Mouse (Mus musculus) heart, adult 8-10 months (tissue): ENCODE measurements around the gene Slc2a12. TPM values are rescaled to one million over a fixed set of nuclear protein-coding genes. Genes with fewer than 3 reads are reported as not detected.

Experiments used
- DNase-seq: peaks from one replicate; pipeline ENCODE4 v3.0.0; 2022; ENCODE audit warnings: low spot score
- total RNA-seq, 4 experiments: library from RNA; stranded (reverse); gene quantifications; 2 replicates each; pipeline ENCODE4 v1.2.4; 2022

The Slc2a12 gene
- 10 to 100 TPM; 15.0 to 20.5 (median 20.0) TPM for total RNA-seq

- peak; percentile 52 for DNase-seq
These were observed at the start of gene Slc2a12 for GRCm38 (mm10) chr10:22644853-22645491. Slc2a12 (plus strand) TSS chr10:22645011.

DNA sequence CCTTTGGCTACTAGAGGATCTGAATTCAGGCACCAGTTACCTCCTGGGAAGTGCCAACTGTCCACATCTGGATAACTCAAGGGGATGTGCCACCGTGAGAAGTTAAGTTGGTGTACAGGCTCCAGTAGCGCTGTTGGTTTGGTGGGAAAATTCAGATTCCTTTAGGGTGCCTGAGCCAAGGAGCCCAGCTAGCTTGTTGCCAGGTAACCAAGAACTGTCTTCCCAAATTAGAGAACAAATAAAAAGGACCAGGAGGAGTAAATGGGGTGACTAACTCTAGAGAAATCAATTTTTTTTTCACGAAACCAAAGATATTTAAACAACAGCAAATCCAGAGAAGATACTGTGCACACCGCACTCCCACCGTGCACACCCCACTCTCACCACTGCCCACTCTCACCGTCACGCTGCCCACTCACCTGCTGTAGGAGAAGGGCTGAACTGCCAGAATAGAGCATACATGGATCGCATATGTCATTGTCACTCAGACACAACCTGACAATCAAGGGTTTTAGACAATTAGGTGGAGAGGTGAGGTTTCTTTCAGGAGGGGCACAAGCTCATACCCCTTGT is 45.8 kb upstream of the Slc2a12 start:
- no peak for DNase-seq

DNA sequence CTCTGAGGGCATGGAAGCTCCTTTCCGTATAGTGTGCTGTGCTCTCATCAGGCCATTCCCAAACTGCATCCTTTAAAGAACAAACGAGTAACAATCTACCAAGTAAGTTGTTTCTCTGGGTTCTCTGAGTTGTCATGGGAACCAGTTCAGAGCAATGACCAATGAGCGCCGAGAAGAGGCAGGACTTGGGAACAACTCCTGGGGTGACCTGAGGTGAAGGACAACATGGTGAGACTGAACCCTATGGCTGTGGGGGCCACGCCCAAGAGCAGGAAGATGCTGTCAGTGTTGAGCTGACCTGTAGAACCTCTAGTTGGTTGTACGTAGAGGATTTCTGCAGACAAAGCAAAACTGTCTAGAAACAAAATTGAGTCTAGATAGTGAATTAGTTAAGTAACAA is 43.8 kb upstream of the Slc2a12 start:
- no peak for DNase-seq

DNA sequence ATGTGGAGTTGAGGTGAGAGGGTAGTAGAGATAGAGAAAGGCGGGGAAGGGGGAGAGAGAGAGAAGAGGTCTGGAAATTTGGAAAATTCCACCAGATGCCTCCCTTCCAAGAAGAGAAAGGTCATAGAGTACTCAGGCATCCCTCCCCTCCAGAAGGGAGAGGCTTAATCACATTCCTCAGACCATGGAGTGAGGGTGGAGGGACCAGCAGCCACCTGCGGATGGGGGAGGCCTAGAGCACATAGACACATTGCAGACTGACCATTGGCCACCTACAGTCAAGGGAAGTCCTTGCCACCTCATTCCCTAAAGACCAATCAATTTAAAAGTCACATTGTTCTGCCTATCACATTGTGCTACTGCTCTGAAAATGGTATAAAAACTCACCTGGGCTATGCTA is 40.0 kb upstream of the Slc2a12 start:
- no peak for DNase-seq

DNA sequence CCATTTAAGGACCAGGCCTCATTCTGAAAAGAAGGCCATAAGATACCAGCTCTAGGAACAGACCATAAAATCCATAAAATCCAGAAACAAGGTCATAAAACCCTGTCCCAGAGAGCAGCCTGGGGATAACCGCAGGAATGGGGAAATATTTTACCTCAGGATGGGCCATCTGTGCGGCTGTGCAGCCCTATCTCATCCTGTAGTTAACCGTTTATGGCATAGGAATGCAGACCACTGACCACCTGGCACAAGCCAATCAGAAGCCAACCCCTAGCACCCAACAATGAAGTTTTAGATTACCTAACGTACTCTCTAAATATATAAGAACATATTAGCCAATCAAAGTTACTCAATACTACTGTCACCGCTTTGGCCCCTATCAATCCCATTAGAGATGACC is 36.5 kb upstream of the Slc2a12 start:
- DNase-seq: no peak

GRCm38 (mm10) chr10:22608799-22609357 is 35.9 kb upstream of the Slc2a12 start:
- DNase-seq: no peak

DNA sequence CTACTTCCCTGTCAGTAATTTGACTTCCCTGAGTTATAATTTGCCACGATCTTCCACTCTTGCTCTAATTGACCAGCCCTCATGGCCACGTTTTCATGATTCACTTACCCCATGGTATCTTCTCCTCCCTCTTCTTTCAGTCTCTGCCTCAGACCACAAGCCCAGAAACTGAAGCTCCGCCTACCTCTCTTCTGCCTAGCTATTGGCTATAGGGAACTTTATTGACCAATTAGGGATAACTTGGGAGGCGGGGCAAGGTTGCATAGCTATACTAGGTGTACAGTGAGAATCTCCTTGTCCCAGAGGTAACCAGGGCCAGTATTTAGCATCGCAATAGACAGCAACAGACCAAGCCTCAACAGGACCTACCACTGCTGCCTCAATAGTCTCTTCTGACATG is 31.5 kb upstream of the Slc2a12 start:
- DNase-seq: no peak

DNA sequence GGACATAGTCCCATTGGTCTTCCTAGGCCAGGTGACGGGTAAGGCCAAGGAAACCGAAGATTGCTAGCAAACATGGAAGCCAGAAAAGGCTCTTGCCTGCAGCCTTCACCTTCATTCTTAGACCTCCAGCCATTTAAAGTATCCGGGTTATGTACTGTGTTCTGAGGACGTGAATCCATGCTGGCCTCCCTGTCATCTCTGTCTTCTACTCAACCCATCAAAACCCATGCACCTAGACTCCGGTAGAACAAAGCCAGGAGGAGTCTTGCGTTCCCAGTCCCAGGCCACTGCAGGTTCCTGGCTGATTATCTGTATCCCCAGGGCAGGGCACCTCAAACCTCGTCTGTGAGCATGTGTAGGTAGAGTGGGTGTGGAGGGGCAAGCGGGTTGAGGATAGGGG is 30.3 kb upstream of the Slc2a12 start:
- DNase-seq: no peak

- DNase-seq: no peak
These were observed 29.5 kb upstream of the Slc2a12 start for GRCm38 (mm10) chr10:22615309-22615708.

DNA sequence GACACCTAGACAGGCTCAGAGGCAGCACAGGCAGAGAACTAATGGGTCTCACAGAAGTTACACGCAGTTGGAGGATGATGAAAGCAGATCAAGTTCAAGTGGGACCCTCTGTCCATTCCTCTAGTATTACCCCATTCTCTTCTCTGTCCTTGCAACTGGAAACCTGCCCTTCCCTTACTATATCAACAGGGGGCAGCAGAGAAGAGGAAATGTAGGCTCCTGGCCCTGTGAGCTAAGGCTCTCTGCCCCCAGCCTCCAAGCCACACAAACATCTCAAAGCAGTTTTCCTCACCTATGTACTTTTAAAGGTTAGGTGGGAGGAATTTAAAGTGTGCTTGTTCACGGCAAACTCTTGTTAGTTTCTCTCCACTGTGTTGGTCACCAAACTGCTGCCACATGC is 26.0 kb upstream of the Slc2a12 start:
- DNase-seq: peak; percentile 14

- DNase-seq: no peak
These were observed 16.0 kb upstream of the Slc2a12 start for GRCm38 (mm10) chr10:22628832-22629231.

DNA sequence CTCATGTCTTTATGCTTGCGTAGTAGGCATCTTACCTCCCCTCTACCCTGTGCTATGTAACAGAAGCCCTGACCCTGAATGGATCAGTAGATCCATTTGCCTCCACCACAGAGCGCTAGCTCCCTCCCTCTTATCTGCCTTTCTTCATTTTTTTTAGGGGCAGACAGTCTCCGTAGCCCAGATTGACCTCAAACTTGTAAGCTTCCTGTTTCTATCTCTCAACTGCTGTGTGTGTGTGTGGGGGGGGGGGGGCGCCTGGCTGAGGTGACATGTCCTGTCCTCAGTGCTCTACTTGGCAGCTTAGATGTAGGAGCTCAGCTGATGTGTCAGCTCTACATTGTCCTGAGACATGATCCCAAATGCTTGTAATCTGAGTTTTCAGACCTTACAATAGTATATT is 13.7 kb upstream of the Slc2a12 start:
- no peak for DNase-seq

DNA sequence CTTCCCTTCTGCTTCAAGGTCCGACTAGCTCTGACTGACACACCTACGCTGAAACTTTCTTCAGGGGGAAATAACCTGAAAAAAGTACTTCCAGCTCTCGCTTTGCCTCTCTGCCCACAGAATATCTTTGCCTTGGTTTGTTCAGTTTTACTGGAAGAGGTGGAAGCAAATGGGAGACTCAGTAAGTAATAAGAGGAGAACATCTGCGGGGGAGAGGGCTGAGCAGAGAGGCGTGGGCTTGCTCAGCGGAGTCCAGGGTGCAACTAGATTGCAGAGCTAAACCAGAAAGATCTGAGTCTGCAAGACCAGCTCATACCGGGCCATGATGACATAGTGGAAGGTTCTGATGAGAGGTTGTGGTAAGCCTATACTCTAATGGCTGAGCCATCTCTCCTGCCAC is 13.3 kb upstream of the Slc2a12 start:
- no peak for DNase-seq

- DNase-seq: no peak
These were observed 12.9 kb upstream of the Slc2a12 start for GRCm38 (mm10) chr10:22631956-22632355.

GRCm38 (mm10) chr10:22633406-22634306 is 11.2 kb upstream of the Slc2a12 start:
- no peak for DNase-seq

DNA sequence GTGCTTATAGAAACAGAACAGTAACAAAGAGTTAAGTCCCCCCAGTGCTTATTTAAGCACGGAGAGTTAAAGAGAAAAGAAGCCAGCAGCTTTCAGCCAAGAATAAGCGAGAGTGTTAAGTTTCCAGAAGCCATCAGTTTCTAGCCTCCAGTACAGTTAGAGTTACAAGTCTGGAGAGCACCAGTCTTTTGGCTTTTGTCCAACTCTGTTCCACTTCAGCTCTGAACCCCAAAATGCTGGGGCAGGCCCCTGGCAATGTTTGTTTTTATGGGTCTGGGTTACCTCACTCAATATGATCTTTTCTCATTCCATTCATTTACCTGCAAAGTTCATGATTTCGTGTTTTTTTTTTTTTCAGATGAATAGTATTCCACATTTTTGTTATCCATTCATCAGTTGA is 7.6 kb upstream of the Slc2a12 start:
- no peak for DNase-seq

DNA sequence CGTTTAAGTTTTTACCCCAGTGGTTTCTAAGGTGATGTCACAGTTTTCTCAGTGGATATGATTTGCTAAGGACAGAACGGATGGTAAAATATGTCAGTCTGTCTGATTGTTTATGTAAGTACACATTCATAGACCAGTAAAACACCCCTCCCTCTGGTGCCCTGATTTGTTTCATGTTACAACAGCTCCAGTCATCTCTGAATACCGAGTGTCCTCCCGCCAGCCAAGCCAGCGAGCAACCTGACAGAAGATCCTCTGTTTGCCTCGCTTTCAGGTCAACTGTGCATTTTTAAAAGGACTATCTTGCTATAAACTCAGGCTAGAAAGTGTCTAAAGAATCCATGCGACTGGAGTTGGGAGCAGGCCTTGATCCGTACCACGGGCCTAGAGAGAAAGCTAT is 640 bp upstream of the Slc2a12 start:
- DNase-seq: no peak

DNA sequence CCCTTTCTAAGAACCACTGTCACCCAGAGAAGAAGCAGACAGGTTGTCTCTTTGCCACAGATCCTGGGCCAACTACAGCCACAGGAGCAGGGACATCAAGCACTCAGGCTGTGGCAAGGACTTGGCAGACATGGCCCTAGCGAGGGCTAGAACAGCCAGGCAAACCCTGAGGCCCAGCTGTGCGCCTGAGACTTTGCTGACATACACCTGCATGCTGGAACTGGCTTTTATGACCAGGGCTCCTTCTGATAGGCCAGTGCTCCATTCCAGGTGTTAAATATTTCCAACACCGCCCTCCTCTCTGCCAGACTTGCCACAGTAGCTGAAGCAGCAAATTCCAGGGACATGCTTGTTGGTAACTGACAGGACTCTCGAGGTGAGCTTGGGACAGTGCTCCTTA is 3.9 kb downstream of the Slc2a12 start:
- no peak for DNase-seq

DNA sequence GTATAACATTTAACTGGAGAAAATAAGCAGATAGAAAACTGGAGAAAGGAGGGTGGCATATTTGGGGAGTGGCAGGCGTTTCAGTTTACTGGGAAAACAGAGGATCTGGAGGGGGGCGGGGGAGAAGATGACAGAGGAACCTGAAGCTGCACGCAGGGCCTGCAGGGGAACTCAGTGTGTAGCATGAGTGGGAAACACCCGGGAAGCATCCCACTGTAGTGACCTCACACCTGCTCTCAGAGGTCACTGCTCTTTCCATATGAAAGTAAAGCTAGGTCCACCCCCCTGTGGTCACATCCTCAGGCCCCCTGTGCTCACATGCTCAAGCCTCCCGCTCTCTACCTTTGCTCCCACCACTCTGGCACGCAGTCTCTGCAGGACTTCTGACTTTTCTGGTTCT is 9.0 kb downstream of the Slc2a12 start:
- no peak for DNase-seq

- DNase-seq: no peak
These were observed 13.9 kb downstream of the Slc2a12 start for GRCm38 (mm10) chr10:22658534-22659385.

GRCm38 (mm10) chr10:22659386-22659725 is 14.5 kb downstream of the Slc2a12 start:
- no peak for DNase-seq
